Mouse (Mus musculus): ENCODE measurements around the gene Zbtb1. TPM values are rescaled to one million over a fixed set of nuclear protein-coding genes. Genes with fewer than 3 reads are reported as not detected.
A peak's percentile ranks its signal among the peaks of the same experiment; 100 is the strongest.

Zbtb1 gene
- polyA plus RNA-seq, 1 experiment from 2014 or later: 6.5 TPM

GRCm38 (mm10) chr12:76361405-76362302 is 8.4 kb upstream of the Zbtb1 start:
- Histone ChIP-seq H3K79me2 (ENCODE audit: inconsistent target) (peaks cover 71% of the 10 kb centered on the region), H3K27ac (peak overlapping the region; percentile 43), H3K4me3 (ENCODE audit: inconsistent target) (no peak overlapping the region), H3K36me3 (ENCODE audit: inconsistent target) (no peaks in the 10 kb centered on the region)
- 30% methylated on average over 9 of the region's 9 CpGs for WGBS (ENCODE audit: missing documents)

DNA sequence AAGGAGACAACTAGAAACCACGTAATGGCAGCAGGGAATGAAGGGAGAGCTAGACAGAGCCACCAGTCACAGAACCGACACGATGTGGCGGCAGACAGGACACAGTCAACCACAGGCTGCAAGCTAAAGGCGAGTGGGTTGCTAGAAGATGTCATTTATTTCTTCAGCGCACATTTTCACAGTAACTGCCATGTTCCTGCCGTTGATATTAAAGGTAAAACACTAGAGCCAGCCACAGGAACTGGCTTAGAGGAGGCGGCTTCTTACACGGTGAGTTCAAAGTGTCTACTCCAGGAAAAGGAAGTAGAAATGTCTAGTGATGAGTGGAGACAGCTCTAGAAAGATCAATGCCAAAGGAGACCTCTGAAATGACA is 7.8 kb upstream of the Zbtb1 start:
- no peaks in the 10 kb centered on the region for H3K36me3 ChIP-seq (ENCODE audit: inconsistent target)
- 17% methylated on average over 9 of the region's 9 CpGs for WGBS (ENCODE audit: missing documents)
- H3K79me2 ChIP-seq (ENCODE audit: inconsistent target): peaks cover 77% of the 10 kb centered on the region
- H3K27ac ChIP-seq: peak overlapping the region; percentile 43
- no peak overlapping the region for H3K4me3 ChIP-seq (ENCODE audit: inconsistent target)

DNA sequence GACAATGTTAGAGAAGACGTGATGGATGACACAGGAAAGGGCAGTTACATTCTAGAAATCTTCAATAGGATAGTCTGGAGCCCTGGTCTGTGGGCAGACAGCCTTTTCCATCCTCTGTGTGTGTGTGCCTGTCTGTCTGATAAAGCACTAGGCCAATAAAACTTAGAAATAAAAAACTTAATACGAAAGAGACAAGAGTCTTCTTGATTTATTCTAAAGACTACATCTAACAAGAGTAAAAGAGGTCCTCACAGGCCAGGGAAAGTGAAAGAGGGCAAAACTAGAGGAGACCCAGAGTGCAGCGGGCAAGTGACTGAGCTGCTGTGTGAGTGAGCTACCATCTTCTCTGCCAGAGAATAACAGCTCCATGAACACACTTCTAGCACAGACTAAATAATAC is 3.8 kb upstream of the Zbtb1 start:
- Histone ChIP-seq H3K27ac (no peak overlapping the region), H3K79me2 (ENCODE audit: inconsistent target) (peaks cover 64% of the 10 kb centered on the region), H3K36me3 (ENCODE audit: inconsistent target) (no peaks in the 10 kb centered on the region), H3K4me3 (ENCODE audit: inconsistent target) (no peak overlapping the region)
- 96% methylated on average over 3 of the region's 3 CpGs for WGBS (ENCODE audit: missing documents)

- Histone ChIP-seq H3K36me3 (ENCODE audit: inconsistent target) (no peaks in the 10 kb centered on the region), H3K79me2 (ENCODE audit: inconsistent target) (peaks cover 75% of the 10 kb centered on the region), H3K4me3 (ENCODE audit: inconsistent target) (peak overlapping the region; percentile 51; the same call in 1 of the 2 replicates), H3K27ac (0 out of 2 replicates have a peak overlapping the region, but pooled peaks have one; percentile 5)
- WGBS (ENCODE audit: missing documents): 13% methylated on average over 14 of the region's 14 CpGs
These were observed 2.7 kb upstream of the Zbtb1 start for GRCm38 (mm10) chr12:76367096-76367995.

- peaks cover 76% of the 10 kb centered on the region for H3K79me2 ChIP-seq (ENCODE audit: inconsistent target)
- WGBS (ENCODE audit: missing documents): 7% methylated on average over 9 of the region's 9 CpGs
- no peaks in the 10 kb centered on the region for H3K36me3 ChIP-seq (ENCODE audit: inconsistent target)
- H3K4me3 ChIP-seq (ENCODE audit: inconsistent target): peak overlapping the region; percentile 51
- H3K27ac ChIP-seq: peak overlapping the region; percentile 33
These were observed 1.8 kb upstream of the Zbtb1 start for GRCm38 (mm10) chr12:76368201-76368789.

DNA sequence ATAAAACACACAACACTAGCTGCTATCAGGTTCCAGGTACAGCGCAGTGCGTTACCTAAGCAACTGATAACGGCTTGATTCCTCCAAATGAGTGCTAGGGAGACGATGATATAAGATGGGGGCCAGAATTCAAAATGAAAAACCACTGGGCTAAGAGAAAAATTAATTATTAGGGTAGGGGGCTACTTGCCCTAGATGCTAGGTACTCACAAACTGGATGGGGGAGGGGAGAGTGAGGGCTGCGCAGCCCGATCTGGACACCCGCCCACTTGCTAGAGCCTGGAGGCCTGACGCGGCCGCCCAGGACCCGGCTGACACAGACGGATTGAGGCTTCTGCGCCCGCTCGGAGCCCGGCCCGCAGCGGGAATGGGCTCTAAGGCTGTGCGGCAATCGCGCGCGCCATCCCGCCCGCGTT is 1.3 kb upstream of the Zbtb1 start:
- H3K79me2 ChIP-seq (ENCODE audit: inconsistent target): peaks cover 76% of the 10 kb centered on the region
- 2% methylated on average over 26 of the region's 26 CpGs for WGBS (ENCODE audit: missing documents)
- no peaks in the 10 kb centered on the region for H3K36me3 ChIP-seq (ENCODE audit: inconsistent target)
- H3K4me3 ChIP-seq (ENCODE audit: inconsistent target): peak overlapping the region; percentile 51
- H3K27ac ChIP-seq: peak overlapping the region; percentile 33

GRCm38 (mm10) chr12:76369206-76369977 is 674 bp upstream of the Zbtb1 start, which contains the start of gene Zbtb25:
TSS of gene Zbtb25 (minus strand) at chr12:76369602.
- peaks cover 76% of the 10 kb centered on the region for H3K79me2 ChIP-seq (ENCODE audit: inconsistent target)
- under 1% methylated on average over 59 of the region's 96 CpGs for WGBS (ENCODE audit: missing documents)
- peak within 1 kb of the TSS; percentile 51 for H3K4me3 ChIP-seq (ENCODE audit: inconsistent target)
- H3K27ac ChIP-seq: peak within 1 kb of the TSS; percentile 52
- no peaks in the 10 kb centered on the region for H3K36me3 ChIP-seq (ENCODE audit: inconsistent target)

DNA sequence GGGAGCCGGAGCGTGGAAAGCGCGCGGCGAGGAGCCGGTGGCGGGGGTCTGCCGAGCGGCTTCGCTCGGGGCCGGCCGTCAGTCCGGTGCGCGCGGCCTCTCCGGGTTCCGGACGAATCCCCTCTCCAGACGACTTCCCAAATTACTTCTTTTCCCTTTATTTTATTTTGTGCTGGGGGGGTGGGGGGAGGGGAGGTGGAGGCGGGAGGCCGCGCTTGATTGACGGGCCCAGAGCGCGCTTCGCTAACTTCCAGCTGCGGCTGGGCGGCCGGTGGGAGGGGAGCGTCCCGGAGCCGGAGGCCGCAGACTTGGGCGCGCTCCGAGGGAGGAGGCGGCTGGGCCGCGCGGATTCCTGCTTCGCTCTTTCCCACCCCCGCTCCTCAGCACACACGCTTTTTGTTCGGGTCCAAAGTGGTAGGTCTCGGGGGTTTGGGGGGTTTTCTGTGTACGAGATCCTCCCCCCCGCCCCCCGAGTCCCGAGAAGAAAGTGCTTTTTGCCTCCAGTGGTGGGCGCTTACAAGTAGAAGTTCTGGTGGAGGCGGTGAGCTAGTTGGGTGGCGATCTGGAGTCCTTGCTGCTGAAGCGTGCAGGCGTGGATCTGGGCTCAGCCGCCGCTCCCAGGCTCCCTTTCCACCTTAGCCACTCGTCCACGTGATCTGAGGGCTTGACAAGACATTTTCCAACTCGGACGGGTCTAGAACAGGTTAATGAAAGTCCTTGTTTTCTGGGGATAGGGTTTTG is 935 bp downstream of the Zbtb1 start:
- WGBS (ENCODE audit: missing documents): 2% methylated on average over 49 of the region's 63 CpGs
- peaks cover 76% of the 10 kb centered on the region for H3K79me2 ChIP-seq (ENCODE audit: inconsistent target)
- no peaks in the 10 kb centered on the region for H3K36me3 ChIP-seq (ENCODE audit: inconsistent target)
- peak overlapping the region; percentile 73 for H3K4me3 ChIP-seq (ENCODE audit: inconsistent target)
- H3K27ac ChIP-seq: peak overlapping the region; percentile 75

- H3K79me2 ChIP-seq (ENCODE audit: inconsistent target): peaks cover 76% of the 10 kb centered on the region
- H3K36me3 ChIP-seq (ENCODE audit: inconsistent target): no peaks in the 10 kb centered on the region
- WGBS (ENCODE audit: missing documents): 20% methylated on average over 7 of the region's 7 CpGs
- H3K27ac ChIP-seq: peak overlapping the region; percentile 75
- peak overlapping the region; percentile 73 for H3K4me3 ChIP-seq (ENCODE audit: inconsistent target)
These were observed 2.0 kb downstream of the Zbtb1 start for GRCm38 (mm10) chr12:76372046-76372445.

GRCm38 (mm10) chr12:76372881-76373818 is 3.1 kb downstream of the Zbtb1 start:
- WGBS (ENCODE audit: missing documents): 86% methylated on average over 5 of the region's 7 CpGs
- Histone ChIP-seq H3K27ac (no peak overlapping the region), H3K79me2 (ENCODE audit: inconsistent target) (peaks cover 76% of the 10 kb centered on the region), H3K36me3 (ENCODE audit: inconsistent target) (no peaks in the 10 kb centered on the region), H3K4me3 (ENCODE audit: inconsistent target) (no peak overlapping the region)

GRCm38 (mm10) chr12:76373991-76374390 is 3.9 kb downstream of the Zbtb1 start:
- WGBS (ENCODE audit: missing documents): 92% methylated on average over 6 of the region's 6 CpGs
- Histone ChIP-seq H3K36me3 (ENCODE audit: inconsistent target) (no peaks in the 10 kb centered on the region), H3K4me3 (ENCODE audit: inconsistent target) (no peak overlapping the region), H3K27ac (no peak overlapping the region), H3K79me2 (ENCODE audit: inconsistent target) (peaks cover 77% of the 10 kb centered on the region)

DNA sequence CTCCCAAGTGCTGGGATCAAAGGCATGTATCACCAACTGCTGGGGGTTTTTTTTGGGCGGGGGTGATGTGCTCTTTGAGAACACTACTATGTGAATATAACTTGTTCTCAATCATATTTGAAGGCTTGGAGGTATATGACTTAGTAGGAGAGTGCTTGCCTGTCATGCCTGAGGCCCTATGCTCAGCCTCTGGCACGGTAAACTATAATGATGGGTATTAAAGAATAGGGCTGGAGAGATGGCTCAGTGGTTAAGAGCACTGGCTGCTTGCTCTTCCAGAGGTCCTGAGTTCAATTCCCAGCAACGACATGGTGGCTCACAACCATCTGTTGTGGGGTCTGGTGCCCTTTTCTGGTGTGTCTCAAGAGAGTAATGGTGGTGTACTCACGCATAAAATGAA is 4.8 kb downstream of the Zbtb1 start:
- H3K4me3 ChIP-seq (ENCODE audit: inconsistent target): no peak overlapping the region
- H3K79me2 ChIP-seq (ENCODE audit: inconsistent target): peaks cover 87% of the 10 kb centered on the region
- 96% methylated on average over 3 of the region's 4 CpGs for WGBS (ENCODE audit: missing documents)
- H3K27ac ChIP-seq: no peak overlapping the region
- no peaks in the 10 kb centered on the region for H3K36me3 ChIP-seq (ENCODE audit: inconsistent target)

Data from macrophage (primary cell).